Mouse (Mus musculus) skeletal muscle tissue, adult 2 months (tissue): Measurements from ENCODE around the gene Tmem59.

Experiments used
- DNase-seq: peaks from one replicate; pipeline ENCODE4 v3.0.0-alpha.2; 2012; ENCODE audit warnings: low read depth, low spot score

Tmem59 gene

DNA sequence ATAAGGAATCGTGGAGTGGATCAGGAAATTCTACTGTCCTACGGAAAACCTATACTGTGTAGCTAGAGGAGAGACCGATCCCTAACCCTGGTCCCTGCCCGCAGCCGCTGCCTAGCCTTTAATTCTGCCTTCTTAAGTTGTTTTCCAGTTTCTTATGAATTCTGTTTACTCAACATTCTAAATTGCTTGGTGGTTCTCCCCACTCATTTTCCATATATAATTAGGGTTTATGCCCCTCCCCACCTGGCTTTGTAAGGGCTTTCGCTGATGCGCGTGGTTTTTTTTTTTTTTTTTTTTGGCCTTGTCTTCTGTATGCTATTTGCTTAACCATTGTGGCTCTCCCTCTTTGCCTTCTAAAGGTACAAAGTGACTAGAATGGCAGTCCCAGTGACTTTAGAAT is 1.4 kb downstream of the Tmem59 start:
- DNase-seq, result no peak

- DNase-seq, result no peak
Observed at GRCm38 (mm10) chr4:107180746-107181145, 2.5 kb downstream of the Tmem59 start.

- no peak for DNase-seq
Observed at GRCm38 (mm10) chr4:107181866-107182265, 3.7 kb downstream of the Tmem59 start.

- no peak for DNase-seq
Observed at GRCm38 (mm10) chr4:107182796-107183195, 4.6 kb downstream of the Tmem59 start.

GRCm38 (mm10) chr4:107183203-107183602 is 5.0 kb downstream of the Tmem59 start:
- DNase-seq, result no peak

GRCm38 (mm10) chr4:107185703-107186102 is 7.5 kb downstream of the Tmem59 start:
- DNase-seq, result no peak

- no peak for DNase-seq
Observed at GRCm38 (mm10) chr4:107193841-107194240, 15.6 kb downstream of the Tmem59 start.

GRCm38 (mm10) chr4:107196454-107196853 is 18.3 kb downstream of the Tmem59 start:
- no peak for DNase-seq

DNA sequence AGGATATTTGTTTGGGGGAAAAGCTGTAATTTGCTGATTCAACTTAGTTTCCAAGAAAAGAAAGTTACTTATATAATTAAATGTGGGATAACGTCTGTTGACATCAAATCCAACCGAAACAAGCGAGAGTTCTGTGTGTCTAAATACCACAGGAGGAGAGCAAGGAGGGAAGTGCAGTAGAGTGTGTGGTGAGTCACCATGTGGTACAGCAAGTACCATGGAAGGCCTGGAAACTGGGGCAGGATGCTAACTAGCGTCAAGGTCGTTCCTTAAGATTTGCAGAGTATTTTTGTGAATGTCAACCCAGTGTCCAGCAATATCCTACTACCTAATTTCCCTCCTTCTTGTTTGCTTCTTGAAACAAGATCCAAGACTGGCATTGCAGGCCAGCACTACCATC is 19.9 kb downstream of the Tmem59 start:
- no peak for DNase-seq

DNA sequence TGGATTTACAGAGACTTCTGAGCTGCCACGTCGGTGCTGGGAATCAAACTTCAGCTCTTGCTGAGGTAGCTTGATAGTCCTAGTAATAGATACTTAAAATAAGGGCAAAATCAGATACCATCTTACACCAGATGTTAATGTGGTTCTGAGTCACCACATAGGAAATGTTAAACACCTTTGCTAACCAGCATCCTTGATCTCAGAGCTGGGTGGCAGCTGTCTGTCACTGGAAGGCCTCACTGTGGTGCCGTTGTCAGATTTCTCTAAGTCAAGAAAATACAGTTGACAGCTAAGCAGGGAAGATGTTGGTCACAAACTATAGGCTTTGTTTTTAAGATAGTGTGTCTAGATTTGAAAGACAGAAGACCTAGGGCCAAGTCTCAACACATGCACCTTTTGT is 23.6 kb downstream of the Tmem59 start:
- DNase-seq, result no peak

DNA sequence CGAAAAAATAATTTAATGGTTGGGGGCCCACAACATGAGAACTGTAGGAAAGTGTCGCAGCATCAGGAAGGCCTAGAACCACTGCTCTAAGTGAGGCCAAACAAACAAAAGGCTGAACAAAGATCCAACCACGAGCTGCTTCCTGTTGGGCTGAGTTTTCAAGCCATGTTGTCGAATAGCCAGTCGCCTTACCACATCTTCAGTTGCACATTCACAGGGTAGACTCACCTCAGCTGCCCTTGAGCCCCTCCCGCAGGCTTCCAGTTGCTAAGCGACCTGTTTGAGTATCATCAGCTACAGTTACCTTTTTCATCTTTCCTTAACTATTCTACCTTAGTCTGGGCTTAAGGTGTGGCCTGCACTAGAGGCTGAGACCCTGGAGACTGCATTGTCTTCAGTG is 24.8 kb downstream of the Tmem59 start:
- no peak for DNase-seq

- no peak for DNase-seq
Observed at GRCm38 (mm10) chr4:107207016-107207415, 28.8 kb downstream of the Tmem59 start.

- DNase-seq, result no peak
Observed at GRCm38 (mm10) chr4:107208880-107209279, 30.7 kb downstream of the Tmem59 start, which contains the start of gene Ldlrad1. TSS of gene Ldlrad1 (plus strand) at chr4:107209180.

GRCm38 (mm10) chr4:107210483-107211097 is 32.4 kb downstream of the Tmem59 start:
- DNase-seq, result no peak

GRCm38 (mm10) chr4:107211465-107211864 is 33.3 kb downstream of the Tmem59 start:
- no peak for DNase-seq

DNA sequence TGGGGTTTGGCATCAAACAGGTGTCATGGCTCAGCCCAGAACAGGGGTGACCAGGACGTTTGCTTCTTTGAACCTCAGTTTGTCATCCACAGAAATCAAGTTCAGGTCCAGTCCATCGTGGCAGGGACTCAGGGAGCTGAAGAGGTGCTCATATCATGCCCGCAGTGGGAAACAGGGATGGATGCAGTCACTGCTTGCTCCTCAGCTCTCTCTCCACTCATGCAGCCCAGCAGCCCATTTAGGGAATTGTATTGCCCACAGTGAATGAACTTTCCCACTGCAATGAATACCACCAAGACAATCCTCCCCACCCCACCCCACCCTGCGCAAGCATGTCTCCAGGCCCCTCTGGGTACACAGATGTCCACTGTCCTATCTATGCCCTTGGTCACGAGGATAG is 33.7 kb downstream of the Tmem59 start:
- DNase-seq, result no peak

- DNase-seq, result no peak
Observed at GRCm38 (mm10) chr4:107213279-107214011, 35.2 kb downstream of the Tmem59 start.

DNA sequence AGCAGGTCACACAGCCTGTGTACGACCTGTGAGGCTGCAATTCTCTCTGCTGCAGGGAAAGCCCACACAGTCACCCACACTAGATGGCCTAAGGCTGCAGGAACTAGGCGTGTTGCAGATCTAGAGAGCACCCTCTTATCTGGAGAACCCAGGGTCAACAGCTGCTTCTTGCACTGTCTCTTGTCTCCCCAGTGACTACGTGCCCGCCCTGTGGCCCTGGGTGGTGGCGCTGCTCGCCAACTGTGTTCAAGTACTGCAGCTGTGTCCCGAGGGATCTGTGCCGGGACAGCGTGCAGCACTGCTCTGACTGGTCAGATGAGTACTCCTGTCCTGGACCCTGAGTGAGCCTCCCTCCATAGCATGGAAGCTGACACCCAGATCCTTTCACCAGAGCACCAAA is 39.4 kb downstream of the Tmem59 start:
- peak; percentile 13 for DNase-seq

DNA sequence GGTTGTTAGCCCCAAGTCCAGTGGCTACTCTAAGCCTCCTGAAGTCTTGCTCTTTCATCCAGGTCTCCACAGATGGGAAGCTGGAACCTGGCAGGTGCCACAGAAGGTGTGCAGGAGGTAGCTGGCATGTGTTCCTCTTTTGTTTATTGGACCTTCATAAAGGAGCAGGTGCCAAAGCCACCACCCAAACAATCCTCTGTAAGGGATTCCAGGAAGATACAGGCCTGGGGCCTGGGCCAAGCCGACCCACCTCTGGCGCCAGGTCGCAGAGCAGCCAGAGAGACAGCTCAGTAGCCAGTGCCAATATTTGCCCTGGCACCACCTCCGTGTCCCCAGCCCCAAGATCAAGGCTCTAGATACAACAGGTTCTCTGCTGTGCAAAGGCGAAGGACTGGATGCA is 43.3 kb downstream of the Tmem59 start:
- no peak for DNase-seq

GRCm38 (mm10) chr4:107223225-107224204 is 45.3 kb downstream of the Tmem59 start:
- peak; percentile 39 for DNase-seq

DNA sequence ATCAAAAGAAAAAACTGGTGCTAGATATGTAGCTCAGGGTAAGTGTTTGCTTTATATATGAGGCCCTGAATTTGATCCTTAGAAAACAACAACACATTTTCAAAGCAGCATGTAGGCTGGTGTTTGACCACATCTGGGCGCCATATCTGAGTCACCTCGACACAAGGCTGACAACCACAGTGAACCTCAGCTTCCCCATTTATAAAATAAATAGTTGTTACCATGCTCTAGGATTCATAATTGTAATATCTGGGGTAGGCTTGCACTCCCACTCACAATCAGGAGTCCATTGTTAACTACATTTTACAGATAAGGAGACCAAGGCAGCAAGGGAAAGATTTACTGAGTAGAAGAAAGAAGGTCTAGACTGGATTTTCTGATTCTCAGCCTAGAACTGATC is 48.1 kb downstream of the Tmem59 start:
- no peak for DNase-seq

GRCm38 (mm10) chr4:107232219-107232618 is 54.0 kb downstream of the Tmem59 start:
- DNase-seq, result no peak
